Mouse (Mus musculus) testis, adult 10 weeks (tissue): ENCODE results near the gene Sh2d3c. TPM values are rescaled to one million over a fixed set of nuclear protein-coding genes. Genes with fewer than 3 reads are reported as not detected.

Source experiments
- polyA plus RNA-seq: library from polyadenylated mRNA; stranded (reverse); fragments of 350-450 nt; fragmentation: Illumina TruSeq; extraction: RNeasy Lipid Tissue Mini Kit (QIAGEN cat#74804); gene quantifications from one replicate; pipeline ENCODE4 v1.2.3, GENCODE M21; 2014; ENCODE audit warnings: low read depth, low replicate concordance

The Sh2d3c gene
- not detected for polyA plus RNA-seq

DNA sequence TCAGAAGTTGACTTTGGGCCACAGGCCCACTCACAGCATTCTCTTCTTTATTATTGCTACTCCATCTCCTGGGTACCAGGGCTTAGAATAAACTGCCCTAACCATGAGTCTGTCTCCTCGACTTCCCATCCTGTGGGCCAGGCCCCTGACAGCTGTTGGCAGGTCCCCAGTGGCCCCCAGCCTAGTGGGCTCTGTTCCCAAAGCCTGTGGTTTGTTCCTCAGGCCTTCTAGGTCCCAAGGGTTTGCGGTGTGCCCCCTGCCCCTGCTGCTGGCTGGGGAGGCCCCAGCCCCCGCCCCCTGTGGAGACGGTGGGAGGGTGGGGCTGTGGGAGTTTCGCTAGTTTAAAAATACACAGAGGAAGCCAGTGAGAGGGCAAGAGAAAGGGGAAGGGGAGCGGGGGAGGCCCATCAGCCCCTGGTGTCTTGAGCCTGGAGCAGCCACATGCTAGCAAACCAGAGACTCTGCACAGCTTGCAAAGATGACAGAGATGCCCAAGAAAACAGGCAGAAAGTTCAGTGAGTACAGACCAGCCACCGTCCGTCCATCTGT, at the start of gene Sh2d3c:
TSS of gene Sh2d3c (plus strand) at position 375 of the 549 bp plus-strand sequence.

DNA sequence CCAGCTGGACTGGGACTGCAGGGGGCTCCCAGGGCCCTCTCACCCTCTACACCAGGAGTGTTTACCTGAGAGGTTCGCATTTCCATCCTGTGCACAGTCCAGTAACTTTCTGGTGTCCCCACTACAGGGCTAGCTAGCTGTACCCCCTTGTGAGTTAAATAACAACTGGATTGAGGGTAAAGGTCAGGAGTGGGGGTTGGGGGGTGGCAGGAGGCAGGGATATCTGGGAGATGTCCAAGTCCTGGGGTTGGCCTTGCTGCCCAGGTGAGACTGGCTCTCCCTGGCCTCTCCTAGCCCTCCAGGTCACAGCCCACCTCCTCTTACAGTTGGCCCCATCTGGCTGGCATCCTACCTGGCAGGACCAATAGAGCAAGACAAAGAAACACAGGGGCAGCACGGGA, 16.8 kb upstream of the Sh2d3c start, which contains the start of gene Fpgs:
TSS of gene Fpgs (minus strand) at position 125 of the 401 bp plus-strand sequence.

DNA sequence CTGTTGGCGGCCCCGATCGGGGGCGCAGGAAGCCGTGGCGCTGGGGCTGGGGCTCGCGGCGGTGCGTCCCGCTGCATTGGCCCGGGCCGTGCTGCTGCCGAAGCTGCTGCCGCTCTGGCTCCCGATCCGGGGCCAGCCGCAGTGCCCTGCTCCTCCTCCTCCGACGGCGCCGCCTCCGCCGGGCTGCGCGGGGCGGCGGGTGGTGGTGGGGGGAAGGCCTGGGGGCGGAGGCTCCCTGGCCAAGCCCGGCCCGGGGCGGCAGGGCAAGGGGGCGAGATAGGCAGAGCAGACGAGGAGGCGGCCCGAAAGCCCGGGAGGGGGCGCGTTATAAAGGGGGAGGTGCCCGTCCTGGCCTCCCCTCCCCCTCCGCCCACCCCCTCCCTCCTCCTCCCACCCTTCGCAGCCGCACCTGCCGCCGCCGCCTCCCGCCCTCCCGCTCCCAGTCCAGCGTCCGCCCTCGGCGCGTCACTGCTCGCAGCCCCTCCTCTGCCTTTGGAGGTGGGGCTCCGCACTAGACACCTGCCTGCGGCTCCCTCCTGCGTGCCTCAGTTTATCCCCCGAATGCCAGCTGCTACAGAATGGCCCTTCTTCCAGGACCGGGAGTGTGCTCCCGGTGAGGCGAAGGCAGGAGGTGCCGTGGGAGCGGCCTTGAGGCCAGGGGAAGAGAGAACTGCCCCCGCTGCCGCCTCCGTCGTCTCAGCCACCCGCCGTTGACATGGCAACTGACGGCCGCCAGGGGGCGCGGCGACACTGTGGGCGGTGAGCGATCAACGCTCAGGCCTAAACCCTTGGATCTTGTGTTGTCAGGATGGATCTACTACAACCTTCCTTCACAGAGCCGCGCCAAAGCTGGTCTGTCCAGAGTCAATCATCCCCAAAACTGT, 7.7 kb upstream of the Sh2d3c start, which contains the start of gene Cdk9:
TSS of gene Cdk9 (minus strand) at position 143 of the 884 bp plus-strand sequence.

DNA sequence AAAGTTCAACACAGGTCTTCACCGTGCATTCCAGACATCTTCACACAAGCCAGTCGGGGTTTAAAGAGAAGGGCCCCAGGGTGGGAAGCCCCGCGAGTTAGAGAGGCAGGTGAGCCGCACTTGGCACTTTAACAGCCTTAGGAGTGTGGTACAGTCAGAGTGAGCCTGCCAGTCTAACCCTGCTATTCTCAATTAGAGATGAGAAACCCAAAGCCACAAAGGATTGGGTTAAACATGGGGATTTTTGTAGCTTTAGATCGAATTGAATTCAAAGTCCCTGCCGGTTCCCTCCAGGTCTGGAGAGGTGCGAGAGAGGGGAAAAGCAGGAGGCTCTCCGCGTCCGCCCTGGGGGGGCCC, 20.0 kb downstream of the Sh2d3c start, which contains the start of gene 6330409D20Rik:
TSS of gene 6330409D20Rik (minus strand) at position 101 of the 357 bp plus-strand sequence.

DNA sequence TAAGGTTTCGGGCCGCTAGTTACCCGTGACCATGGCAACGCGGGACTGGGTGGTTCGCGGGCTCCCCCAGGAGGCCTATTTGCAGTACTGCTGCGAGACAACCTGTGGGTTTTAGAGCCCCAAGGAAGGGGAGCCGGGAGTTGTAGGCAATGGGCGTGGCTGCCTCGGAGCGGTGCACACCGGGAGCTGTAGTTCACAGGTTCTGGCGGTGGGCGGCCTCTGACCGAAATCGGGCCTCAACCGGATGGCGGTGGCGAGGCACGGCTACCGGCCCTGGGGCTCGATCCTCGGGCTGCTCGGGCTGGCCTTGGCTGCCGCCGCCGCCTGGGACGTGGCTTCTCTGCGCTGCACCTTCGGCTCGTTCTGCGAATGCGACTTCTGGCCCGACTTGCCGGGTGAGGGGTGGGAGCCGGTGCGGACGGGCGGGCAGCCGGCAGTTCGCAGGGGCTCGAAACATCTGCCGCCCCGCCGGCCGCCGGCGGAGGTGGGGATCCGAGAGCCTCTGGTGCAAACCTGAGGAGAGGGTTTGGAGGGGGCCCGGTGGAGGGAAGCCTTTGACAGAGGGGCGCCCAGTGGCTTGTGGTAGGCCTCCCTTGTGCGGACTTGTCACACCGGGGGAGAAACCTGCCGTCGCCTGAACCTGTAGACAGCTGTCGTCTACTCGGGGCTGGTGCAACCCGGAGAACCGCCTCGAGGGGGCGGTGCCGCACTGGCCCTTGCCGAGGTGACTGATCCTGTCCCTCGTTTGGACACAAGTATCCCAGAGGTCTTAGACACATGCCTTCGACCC, 36.4 kb downstream of the Sh2d3c start, which contains the start of gene Tor2a:
TSS of gene Tor2a (plus strand) at position 179 of the 790 bp plus-strand sequence.

DNA sequence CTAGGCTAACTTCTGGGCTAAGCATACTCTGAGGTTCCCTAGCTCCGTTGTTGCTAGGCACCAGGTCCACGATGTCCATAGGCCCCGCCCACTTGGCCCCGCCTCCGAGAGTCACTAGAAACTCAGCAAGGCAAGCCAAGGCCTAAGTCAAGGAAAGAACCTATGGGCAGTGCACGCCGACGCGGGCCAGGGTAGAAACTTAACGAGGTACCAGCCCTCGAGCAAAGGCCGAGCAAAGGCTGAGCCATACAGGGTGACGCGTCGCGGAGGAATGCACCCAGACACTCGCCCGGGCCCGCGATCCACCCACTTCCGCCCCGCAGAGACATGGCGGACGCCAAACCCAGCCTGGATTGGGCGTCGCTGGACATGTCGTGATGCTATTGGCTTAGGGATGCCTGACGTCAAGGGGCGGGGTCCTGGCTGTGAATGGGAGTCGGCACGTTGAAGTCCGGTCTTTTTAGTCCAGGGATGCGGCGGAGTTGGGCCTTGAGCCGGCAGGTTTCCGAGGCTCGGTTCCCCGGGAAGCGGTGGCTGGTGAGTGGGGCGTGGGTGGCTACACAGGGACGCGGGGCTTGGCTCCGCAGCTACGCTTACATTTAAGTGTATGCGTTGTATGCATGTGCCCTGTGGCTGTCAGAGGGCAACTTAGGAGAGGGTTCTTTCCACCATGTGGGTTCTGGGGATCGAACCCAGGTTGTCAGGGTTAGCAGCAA, 54.7 kb downstream of the Sh2d3c start, which contains the start of the genes Ttc16 and Ptrh1:
TSS of gene Ttc16 (minus strand) at position 275 of the 716 bp plus-strand sequence.
TSS of gene Ptrh1 (plus strand) at position 428 of the 716 bp plus-strand sequence.

DNA sequence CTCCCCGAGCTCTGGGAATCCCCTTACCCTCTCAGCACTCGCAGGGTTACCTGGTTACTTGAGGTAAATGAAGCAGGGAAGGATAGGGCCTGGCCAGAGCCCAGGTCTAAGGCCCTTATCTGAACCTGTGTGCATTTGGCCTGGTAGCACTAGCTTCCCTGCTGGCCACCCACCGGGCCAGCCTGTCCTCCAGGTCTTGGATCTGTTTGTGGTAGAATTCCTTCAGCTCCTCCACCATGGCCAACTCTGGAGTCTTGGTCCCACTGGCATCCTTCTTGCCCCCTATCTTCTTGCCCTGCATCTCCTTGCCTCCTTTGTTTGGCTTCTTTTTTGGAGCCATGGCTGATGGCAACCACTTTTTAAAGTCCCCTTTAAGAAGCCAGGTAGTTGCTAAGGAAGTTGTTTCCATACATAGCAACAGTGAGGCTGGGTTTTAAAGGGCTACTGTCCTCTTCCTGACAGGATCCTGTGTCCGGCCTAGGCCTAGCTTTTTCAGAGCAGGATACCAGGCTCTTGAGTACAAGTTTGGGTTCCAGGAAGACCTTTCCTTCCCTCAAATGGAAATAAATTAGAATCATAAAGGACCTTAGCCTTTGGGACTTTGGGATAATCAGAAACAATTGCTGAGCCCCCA, 63.3 kb downstream of the Sh2d3c start, which contains the start of gene Cfap157:
TSS of gene Cfap157 (minus strand) at position 381 of the 634 bp plus-strand sequence.

Other genes starting within 250 kb of the Sh2d3c start
- 6.6 TPM for gene Fam102a, start 185.7 kb upstream of the Sh2d3c start, polyA plus RNA-seq
- gene Dpm2, start 150.2 kb upstream of the Sh2d3c start, polyA plus RNA-seq, result 4.2 TPM
- 0.97 TPM for gene Pip5kl1, start 146.3 kb upstream of the Sh2d3c start, polyA plus RNA-seq
- gene 9430097D07Rik, start 145.4 kb upstream of the Sh2d3c start, polyA plus RNA-seq, result 1.1 TPM
- gene St6galnac4, start 134.0 kb upstream of the Sh2d3c start, polyA plus RNA-seq, result 0.25 TPM
- 2.9 TPM for gene St6galnac6, start 121.3 kb upstream of the Sh2d3c start, polyA plus RNA-seq
- 16.6 TPM for gene Ak1, start 99.3 kb upstream of the Sh2d3c start, polyA plus RNA-seq
- 0.27 TPM for gene Eng, start 74.5 kb upstream of the Sh2d3c start, polyA plus RNA-seq
- gene Fpgs, start 16.9 kb upstream of the Sh2d3c start, polyA plus RNA-seq, result 1.3 TPM
- gene Cdk9, start 8.0 kb upstream of the Sh2d3c start, polyA plus RNA-seq, result 35.7 TPM
- gene 6330409D20Rik, start 20.0 kb downstream of the Sh2d3c start, polyA plus RNA-seq, result not detected
- gene Tor2a, start 36.2 kb downstream of the Sh2d3c start, polyA plus RNA-seq, result 0.64 TPM
- 21.5 TPM for gene Ttc16, start 54.6 kb downstream of the Sh2d3c start, polyA plus RNA-seq
- 2.6 TPM for gene Ptrh1, start 54.7 kb downstream of the Sh2d3c start, polyA plus RNA-seq
- 11.1 TPM for gene Cfap157, start 63.4 kb downstream of the Sh2d3c start, polyA plus RNA-seq
- gene Stxbp1, start 126.2 kb downstream of the Sh2d3c start, polyA plus RNA-seq, result 5.9 TPM
- gene Fam129b, start 155.1 kb downstream of the Sh2d3c start, polyA plus RNA-seq, result 0.07 TPM
- gene Rpl12, start 240.5 kb downstream of the Sh2d3c start, polyA plus RNA-seq, result 117 TPM
- gene Lrsam1, start 240.6 kb downstream of the Sh2d3c start, polyA plus RNA-seq, result 1.7 TPM